Mouse (Mus musculus): ENCODE results near the gene Gbp3. TPM values are rescaled to one million over a fixed set of nuclear protein-coding genes. Genes with fewer than 3 reads are reported as not detected.
"Not testable (repeated sequence)": the region's sequence is repeated elsewhere in the genome, so short reads cannot be mapped to it uniquely, and the experiment has no call there.

Gene Gbp3
- 1 to 10 TPM; 4.1 to 5.2 TPM for total RNA-seq (2021)

DNA sequence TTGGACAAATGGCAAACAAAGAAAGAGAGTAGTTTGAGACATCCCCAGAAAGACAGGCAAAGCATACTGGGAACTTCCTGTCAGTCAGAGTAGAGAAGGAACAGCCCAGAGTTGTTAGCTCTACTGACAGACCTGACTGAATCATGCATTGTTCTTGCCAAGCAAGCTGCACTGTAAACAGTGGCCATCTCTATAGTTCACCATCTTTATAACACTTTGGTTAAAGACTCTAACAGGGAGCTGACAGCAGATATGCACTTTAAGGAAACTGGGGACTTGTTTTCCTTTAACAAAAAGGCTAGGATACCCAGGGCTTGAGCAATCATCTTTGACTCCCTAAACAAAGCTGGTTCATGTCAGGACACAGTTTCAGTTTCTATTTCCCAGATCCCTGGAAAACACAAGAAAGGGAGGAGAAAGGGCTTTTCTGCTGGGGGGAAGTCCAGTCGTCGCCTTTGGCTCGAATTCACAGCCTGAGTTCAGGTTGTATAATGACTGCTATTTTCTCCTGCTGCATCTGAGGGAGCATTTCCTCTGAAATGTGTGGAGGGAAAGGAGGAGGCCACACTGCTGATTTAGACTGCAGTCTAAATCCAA lies at the start of gene Gbp3:
Gene Gbp3 (plus strand): TSS at position 395 of the 597 bp plus-strand sequence.
- intact Hi-C loops (cut with DNase I), result loop anchor here (1.0 kb wide), 1 partner anchor 66 kb away; the partner anchor contains the start of gene Gbp5
- DNase-seq (ENCODE audit: low spot score in 2 of 2), result peak in 1 of 2 experiments; percentile 8

DNA sequence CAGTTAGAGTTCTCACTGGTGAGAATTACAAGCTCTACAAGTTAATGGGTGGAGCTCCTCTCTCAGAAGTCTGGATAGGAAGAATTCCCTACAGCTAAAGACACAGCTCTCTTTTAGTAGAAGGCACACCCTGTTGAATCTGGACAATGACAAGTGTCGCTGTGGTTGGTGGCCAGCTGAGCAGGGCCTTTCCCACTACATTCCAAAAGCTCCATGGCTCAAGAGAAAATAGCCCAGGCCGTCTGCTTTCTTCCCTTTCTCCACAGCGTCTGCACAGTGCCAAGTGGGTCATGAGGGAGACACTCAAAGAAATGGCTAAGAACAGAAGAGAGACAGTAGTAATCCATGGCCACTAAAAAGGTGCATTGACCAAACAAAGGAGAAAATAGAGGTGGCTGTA lies 31.7 kb upstream of the Gbp3 start:
- no peak for DNase-seq (ENCODE audit: low spot score in 2 of 2)
- intact Hi-C loops (cut with DNase I), result no loop called here

DNA sequence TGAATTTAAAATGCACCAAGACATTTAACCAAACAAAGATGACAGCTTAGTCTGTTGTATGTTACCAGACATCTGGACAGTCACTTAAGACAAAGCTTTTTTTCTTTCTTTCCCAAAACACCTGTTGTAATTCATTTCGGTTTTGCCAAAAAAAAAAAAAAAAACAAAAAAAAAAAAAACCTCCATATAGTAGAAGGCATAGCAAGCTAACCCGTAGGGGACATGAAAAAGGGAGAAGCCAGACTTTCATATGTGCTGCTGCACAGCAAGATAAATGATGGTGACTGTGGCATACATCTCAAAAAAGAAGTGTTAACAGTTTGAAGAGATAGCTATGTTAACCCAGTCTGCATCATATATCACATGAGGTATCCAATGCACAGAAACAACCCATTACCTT lies 30.2 kb upstream of the Gbp3 start:
- intact Hi-C loops (cut with DNase I), result no loop called here
- no peak for DNase-seq (ENCODE audit: low spot score in 2 of 2)

DNA sequence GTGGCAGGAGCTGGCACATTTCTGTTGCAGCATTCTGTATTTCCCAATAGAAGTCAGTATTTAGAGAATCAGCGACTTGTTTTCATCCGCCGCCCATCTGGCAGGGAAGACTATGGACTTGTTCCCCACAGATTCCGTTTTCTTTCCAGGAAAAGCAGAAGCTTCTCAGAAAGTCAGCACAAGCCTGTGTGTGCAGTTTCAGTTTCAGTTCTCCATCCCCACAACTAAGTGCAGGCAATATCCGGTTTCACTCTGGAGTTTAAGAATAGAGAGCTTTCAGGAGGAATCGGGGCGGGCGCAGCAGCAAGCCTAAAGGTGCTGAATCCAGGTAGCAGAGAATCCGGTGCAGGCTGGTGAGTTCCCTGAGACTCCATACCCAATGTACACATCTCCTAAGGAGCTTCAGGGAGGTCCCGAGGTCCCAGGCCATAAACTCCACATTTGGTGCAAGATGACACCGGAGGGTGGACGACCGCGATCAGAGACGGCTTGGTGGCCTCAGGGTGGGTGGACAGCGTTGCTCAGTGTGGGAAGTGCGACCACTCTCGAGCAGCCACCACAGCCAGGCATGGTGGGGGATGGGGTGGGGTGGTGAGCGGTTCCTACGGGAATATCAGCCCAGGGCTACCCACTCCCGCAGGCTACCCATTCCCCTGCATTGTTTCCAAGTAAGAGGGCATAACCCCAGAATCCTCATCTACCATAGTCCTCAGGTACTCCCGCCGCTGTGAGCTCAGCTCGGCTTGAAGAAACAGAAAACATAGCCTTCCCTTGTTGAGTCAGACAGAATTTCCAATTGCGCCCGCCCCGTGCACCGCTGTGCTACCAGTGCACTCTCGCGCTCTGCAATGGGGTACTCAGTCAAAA lies 29.5 kb upstream of the Gbp3 start, which contains the start of gene Gbp7:
Gene Gbp7 (plus strand): TSS at position 256 of the 867 bp plus-strand sequence.
- intact Hi-C loops (cut with DNase I), result loop anchor here (2.0 kb wide), 1 partner anchor 36 kb away; no protein-coding TSS in a partner anchor
- DNase-seq (ENCODE audit: low spot score in 2 of 2), result peak; percentile 35 to 51

DNA sequence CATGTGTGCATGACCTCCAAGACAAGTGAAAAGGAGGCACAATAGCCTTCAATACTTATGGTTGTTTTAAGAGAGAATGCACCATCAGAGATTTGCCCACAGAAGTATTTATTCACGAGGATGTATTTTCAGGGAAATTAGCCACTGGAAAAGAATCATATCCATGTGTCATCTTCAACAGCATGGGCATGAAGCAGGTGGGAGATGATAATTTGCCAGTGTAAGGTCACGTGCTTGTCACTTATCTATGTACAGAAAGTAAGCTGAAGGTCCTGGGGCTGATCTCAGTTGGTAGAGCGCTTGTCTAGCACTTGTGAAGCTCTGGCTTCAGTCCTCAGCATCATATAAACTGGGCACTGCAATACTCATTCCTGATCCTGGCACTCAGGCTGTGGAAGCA lies 28.2 kb upstream of the Gbp3 start:
- DNase-seq (ENCODE audit: low spot score in 2 of 2), result no peak
- intact Hi-C loops (cut with DNase I), result loop anchor here (2.0 kb wide), 1 partner anchor 37 kb away; no protein-coding TSS in a partner anchor

DNA sequence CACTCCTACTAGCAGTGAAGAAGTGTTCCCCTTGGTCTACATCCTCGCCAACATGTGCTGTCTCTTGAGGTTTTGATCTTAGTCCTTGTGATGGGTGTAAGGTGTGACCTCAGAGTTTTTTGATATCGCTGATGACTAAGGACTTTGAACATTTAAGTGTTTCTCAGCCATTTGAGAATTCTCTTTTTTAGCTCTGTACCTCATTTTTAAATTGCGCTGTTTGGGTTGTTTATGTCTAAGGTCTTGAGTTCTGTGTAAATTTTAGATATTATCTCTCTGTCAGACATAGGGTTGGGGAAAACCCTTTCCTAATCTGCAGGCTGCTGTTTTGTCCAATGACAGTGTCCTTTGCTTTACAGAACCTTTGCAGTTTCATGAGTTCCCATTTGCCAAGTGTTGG lies 26.6 kb upstream of the Gbp3 start:
- intact Hi-C loops (cut with DNase I), result no loop called here

DNA sequence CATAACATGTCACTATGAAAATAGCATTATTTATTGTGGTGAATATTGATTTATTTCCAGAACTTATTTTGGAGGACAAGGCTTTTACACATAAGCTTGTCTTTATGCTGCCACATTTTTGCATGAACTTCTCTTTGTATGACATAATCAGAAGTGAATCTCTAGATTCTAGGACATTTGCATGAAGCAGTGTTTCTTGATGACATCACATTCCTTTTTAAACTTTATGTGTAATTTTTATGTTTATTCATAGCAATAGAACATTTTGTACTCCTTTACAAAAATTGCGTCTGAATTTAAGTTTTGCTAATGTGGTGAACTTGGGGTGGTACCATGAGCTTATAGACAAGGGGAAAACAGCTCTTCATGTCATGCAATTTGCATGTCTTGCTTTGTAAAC lies 24.2 kb upstream of the Gbp3 start:
- intact Hi-C loops (cut with DNase I), result no loop called here
- DNase-seq (ENCODE audit: low spot score in 2 of 2), result no peak

More for the DNA sequence above, 26.6 kb upstream of the Gbp3 start:
- no peak for DNase-seq (ENCODE audit: low spot score in 2 of 2)

DNA sequence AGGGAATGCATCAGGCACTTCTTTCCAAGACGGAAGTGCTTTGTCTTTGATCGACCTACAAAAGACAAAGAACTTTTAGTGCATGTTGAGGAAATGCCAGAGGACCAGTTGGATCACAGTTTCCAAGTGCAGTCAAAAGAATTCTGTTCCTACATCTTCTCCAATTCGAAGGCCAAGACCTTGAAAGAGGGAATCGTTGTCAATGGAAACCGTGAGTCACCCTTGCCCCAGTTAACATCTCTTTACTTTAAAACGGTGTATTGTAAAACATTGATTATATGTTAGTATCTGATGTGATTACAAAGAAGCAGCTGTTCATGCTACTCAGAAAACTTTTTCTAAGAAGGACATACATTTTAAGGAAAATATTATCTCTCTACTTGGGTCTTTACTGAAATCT lies 18.4 kb upstream of the Gbp3 start:
- intact Hi-C loops (cut with DNase I), result no loop called here
- DNase-seq (ENCODE audit: low spot score in 2 of 2), result no peak

DNA sequence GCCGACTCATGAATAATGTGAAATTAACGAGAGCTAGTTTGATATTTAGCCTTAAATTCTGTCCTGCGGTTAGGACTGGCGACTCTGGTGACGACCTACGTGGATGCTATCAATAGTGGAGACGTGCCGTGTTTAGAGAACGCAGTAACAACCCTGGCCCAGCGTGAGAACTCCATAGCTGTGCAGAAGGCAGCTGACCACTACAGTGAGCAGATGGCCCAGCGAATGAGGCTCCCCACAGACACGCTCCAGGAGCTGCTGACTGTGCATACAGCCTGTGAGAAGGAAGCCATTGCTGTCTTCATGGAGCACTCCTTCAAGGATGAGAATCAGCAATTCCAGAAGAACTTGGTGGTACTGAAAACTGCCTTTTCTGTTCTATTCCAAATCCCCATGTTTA lies 17.1 kb upstream of the Gbp3 start:
- DNase-seq (ENCODE audit: low spot score in 2 of 2); intact Hi-C loops (cut with DNase I): not testable (repeated sequence)

DNA sequence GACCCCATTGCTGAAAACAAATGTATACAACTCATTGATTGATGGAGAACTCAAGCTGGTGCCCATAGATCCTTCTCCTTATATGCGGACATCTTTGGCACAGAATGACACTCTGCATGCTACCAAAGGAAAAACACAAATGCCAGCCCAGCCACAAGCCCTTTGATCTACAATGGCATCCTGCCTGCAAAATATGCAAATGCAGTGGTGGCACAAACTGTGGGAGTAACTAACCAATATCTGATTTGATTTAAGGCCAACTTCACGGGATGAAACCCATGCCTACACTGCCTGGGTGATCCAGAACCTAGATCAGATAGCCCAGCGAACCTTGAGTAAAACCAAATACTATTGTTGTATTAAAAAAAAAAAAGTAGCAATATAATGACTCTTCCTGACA lies 13.1 kb upstream of the Gbp3 start:
- intact Hi-C loops (cut with DNase I), result no loop called here
- no peak for DNase-seq (ENCODE audit: low spot score in 2 of 2)

DNA sequence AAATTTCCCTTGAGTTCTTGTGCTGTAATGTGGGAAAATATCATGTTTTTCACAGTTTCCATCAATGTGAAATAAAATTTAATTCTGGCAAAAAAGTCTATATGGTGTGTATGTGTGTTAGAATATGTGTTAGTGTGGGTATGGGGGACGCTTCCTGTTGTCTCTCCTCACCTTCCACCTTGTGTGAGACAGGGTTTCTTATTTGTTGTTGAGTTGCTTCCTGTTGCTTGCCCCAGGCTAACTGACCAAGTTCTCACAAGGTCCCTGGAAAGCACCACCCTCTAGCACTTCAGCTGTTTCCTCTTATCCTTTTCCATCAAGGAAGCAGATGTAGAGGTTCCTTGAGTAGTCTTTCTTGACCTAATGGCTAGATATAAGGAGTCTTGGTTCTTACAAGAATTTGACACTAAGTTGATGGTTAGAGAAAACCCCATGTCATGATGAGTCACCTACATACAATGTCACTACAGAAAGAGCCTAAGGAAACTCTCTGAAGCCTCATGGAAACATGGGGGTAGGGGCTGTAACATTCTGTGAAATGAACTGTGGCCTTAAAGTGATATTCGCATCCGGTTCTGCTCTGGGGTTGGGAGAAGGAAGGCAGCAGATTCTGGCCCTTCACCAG lies 9.7 kb upstream of the Gbp3 start:
- no peak for DNase-seq (ENCODE audit: low spot score in 2 of 2)
- intact Hi-C loops (cut with DNase I), result no loop called here

DNA sequence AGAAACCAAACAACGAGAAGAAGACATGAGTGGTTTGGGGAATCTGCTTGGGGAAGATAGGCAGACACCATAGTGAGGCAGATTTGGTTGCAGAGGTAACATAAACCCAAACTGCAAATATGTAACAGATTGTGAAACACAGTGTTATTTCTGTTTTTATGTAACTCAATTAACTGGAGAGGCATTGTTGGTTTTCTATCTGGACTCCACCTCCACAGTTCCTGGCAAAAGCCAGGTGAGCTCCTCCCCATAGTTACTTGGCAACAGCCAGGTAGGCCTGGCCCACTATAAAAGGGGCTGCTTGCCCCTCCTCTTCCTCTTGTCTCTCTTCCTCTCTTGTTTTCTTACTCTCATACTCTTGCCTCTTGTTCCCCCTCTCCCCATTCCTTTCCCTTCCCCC lies 5.2 kb upstream of the Gbp3 start:
- intact Hi-C loops (cut with DNase I), result no loop called here
- DNase-seq (ENCODE audit: low spot score in 2 of 2), result no peak

DNA sequence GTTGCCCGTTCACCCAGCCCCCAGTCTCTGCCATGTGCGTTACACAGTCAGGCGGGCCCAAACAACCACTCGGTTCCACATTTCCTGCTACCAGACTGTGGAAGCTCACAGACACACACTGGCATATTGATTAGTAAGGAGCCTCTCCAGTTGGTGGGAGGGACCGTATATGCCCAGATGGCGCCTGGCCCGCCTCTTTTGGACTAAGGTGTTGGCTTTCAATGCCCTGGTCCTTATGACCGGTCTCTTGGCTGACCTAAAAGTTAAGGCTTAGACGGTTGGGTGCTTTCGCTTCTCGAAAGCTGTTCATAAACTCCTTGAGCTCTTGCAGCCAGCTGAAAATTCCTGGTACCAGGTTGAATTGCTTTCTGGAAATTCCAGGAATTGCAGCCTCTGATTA lies 4.2 kb upstream of the Gbp3 start:
- intact Hi-C loops (cut with DNase I), result no loop called here
- DNase-seq (ENCODE audit: low spot score in 2 of 2), result no peak

DNA sequence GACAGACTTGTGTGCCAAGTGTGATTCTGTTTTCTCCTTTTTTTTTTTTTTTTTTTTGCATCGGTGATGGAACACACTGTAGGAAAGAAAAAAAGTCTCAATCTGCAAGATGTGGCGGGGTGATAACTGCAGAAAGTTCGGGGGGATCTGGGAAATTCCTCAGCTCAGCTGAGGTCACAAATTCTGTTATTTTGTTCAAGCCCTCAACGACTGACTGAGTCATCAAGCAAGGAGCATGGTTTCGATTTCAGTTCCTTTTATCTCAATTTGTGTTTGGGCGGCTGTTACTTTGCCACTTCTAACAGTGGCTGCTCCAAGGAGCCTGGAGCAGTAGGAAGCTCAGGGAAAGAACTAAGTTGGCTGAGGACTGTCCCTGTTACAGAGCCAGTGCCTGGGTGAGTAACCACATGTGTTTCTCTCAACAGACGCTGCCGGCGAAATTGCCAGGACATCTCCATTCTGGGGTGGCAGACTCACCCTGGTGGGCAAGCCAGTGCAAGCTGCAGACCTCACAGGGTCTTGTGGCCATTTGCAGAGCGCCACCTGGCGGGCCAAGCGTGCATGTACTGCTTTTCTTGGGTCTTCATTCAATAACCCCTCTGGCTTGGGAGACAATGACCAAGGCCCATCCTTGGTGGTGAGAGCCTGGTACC lies 596 bp downstream of the Gbp3 start:
- DNase-seq (ENCODE audit: low spot score in 2 of 2), result peak; percentile 70 to 76
- intact Hi-C loops (cut with DNase I), result loop anchor here (1.0 kb wide), 1 partner anchor 67 kb away; the partner anchor contains the start of gene Gbp5

DNA sequence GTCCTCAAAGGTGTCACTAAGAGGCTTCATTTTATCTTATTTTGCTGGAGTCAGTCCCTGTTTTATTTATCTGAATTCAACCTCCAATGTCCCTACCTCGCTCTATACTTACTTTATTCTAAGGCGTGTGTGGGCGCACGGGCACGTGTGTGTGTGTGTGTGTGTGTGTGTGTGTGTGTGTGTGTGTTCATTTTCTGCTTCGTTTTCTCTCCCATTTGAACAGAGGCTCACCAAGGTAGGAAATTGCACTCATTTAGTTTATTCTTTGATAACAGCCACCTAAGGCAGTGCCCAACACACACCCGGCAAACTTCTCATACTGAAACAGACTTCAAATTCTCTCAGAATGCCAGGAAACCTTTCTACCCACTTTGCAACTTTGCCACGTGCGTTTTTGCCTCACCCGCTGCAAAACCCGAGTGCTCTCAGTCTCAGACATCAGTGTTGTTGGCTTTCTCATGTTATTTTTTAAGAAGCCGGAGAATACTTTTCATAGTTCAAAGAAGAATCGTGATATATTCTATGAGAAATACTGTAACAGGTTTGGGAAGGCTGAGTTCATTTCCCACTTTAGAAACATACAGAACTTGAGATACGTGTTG lies 1.3 kb downstream of the Gbp3 start:
- DNase-seq (ENCODE audit: low spot score in 2 of 2), result no peak
- intact Hi-C loops (cut with DNase I), result no loop called here

DNA sequence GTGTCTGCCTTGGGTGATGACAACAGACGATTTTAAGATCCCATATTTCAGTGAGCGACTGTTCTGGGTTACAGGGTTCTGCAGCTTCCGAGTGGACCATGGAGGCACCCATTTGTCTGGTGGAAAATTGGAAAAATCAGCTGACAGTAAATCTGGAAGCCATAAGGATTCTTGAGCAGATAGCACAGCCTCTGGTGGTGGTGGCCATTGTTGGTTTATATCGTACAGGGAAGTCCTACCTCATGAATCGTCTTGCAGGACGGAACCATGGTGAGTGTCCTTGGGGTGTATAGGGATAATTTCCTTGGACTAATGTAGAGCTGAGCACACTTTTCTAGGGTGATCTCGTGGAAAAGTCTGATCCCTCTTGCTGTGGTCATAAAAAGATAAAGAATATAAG lies 1.8 kb downstream of the Gbp3 start:
- DNase-seq (ENCODE audit: low spot score in 2 of 2), result no peak
- intact Hi-C loops (cut with DNase I), result no loop called here

DNA sequence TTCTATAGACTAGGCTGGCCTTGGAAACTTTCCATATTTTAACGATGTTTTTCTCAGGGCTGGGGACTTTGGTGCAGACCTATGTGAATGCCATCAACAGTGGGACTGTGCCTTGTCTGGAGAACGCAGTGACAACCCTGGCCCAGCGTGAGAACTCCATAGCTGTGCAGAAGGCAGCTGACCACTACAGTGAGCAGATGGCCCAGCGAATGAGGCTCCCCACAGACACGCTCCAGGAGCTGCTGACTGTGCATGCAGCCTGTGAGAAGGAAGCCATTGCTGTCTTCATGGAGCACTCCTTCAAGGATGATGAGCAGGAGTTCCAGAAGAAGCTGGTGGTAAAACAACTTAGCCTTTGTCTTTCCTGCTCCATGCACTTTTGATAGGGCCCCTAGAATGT lies 7.7 kb downstream of the Gbp3 start:
- DNase-seq (ENCODE audit: low spot score in 2 of 2); intact Hi-C loops (cut with DNase I): not testable (repeated sequence)

DNA sequence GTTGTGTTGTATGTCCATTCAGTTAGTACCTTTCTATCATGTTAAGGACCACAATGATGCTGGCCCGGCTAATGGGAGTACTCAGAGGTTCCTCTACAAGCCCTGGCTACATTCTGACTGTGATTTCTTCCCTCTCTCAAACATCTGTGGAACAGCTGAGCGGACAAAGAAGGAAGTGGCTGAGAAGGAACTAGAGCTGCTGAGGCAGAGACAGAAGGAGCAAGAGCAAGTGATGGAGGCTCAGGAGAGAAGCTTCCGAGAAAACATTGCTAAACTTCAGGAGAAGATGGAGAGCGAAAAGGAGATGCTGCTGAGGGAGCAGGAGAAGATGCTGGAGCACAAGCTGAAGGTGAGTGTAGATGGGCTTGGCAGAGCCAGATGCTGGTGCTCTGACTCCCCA lies 10.9 kb downstream of the Gbp3 start:
- intact Hi-C loops (cut with DNase I), result loop anchor here (5.0 kb wide), 1 partner anchor 52 kb away; the partner anchor contains the start of gene Gbp2
- DNase-seq (ENCODE audit: low spot score in 2 of 2), result no peak

DNA sequence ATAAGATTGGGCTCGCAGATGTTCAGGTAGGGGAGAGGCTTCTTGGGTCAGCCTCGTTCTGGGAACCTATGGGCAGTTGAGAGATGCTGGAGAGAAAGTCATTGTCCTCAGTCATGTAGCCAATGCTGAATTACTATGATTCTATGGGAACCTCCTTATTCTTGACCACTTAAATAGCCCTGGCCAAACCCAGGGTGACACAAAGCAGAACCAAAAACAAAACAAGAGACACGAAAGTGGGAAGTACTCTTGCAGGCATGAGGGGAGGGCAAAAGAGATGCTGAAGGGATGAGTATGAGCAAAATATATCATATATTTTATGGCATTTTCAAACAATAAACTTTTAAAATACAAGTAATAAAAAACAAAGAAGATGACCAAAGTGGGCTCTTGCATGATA lies 17.3 kb downstream of the Gbp3 start:
- intact Hi-C loops (cut with DNase I), result no loop called here
- no peak for DNase-seq (ENCODE audit: low spot score in 2 of 2)

DNA sequence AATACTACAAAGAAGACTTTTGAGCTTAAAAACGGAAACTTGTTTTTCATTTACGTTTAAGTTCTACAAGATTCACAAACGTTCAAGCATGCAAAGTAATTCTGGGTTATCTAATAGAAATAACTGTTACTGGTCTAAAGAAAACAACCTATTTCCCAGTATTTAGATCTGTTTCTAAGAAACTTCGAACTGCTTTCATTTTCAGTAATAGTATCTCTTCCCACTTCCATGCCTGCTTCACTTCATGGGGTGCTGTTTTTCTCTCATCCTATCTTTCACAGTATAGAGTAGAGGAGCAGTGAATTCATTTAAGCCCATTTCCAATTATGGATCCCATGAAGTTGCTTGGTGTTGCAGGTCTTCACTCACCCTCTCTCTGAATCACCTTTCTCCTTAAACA lies 18.5 kb downstream of the Gbp3 start:
- intact Hi-C loops (cut with DNase I), result no loop called here

More for the DNA sequence above, 18.5 kb downstream of the Gbp3 start:
- DNase-seq (ENCODE audit: low spot score in 2 of 2), result no peak
